Mouse (Mus musculus): ENCODE results near the gene Olfr398.

Olfr398 gene

GRCm38 (mm10) chr11:73990307-73990706 lies at the start of gene Olfr398:
Gene Olfr398, minus strand, starts transcription at chr11:73990407.
- no peak for DNase-seq (ENCODE audit: low spot score in 2 of 2)

- DNase-seq (ENCODE audit: low spot score in 2 of 2): no peak
Observed at GRCm38 (mm10) chr11:73993115-73993514, 2.9 kb upstream of the Olfr398 start.

DNA sequence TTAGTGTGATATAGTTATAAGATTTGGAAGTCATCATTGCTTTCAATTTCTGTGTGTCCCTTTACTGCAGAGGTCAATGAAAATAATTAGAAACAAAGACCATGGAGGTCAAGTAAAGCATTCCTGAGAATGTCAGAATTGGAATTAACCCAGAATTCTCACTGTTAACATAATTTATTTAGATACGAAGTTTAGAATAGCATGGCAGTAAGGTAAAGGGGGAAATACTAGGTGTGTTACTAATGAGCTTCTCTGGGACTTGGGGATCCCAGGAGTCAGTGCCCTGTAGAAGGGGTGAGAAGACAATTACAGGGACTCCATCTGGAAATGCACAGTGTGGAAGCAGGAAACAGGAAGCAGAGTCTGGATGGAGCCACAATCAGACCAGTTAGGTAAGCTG lies 29.7 kb downstream of the Olfr398 start, which contains the start of gene Olfr397:
TSS of gene Olfr397 (plus strand) at position 301 of the 400 bp plus-strand sequence.
- no peak for DNase-seq (ENCODE audit: low spot score in 2 of 2)

- no peak for DNase-seq (ENCODE audit: low spot score in 2 of 2)
Observed at GRCm38 (mm10) chr11:73936377-73936776, 53.8 kb downstream of the Olfr398 start, which contains the start of gene Olfr23. Gene Olfr23, plus strand, starts transcription at chr11:73936677.

All from spleen, postnatal 4 days (tissue).